Mouse (Mus musculus): ENCODE results near the gene Gm3327. TPM values are rescaled to one million over a fixed set of nuclear protein-coding genes. Genes with fewer than 3 reads are reported as not detected.
"Not testable (repeated sequence)": the region's sequence is repeated elsewhere in the genome, so short reads cannot be mapped to it uniquely, and the experiment has no call there.

Gm3327 gene
- polyA plus RNA-seq (2015; fragmentation: Nextera tagmentation; extraction: Ambion mirVana): not detected in 2 replicates

DNA sequence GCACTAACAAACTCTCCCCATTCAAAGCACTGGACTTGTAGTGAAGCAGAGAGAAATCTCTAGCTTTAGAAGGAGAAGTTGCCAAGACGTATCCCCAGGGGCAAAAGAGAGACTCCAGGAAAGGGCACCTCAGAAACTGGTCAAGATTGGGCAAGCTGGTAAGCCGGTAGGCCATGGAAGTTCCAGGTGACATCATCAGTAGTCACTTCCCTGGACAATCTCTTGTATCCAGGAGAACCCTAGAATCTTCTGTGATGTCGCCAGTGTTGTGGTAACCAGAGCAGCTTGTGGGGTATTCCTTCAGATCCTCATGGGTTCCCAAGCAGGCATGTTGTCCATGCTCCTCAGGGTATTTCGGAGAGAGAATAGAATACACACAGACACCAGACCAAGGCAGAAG lies at the start of gene Gm3327:
TSS of gene Gm3327 (plus strand) at position 301 of the 400 bp plus-strand sequence.
- ATAC-seq; H3K4me3 ChIP-seq (ENCODE audit: low read length); H3K27me3 ChIP-seq (replicated peaks; ENCODE audit: control insufficient read depth, insufficient read depth, low read length); H3K4me1 ChIP-seq (ENCODE audit: control insufficient read depth, insufficient read depth, low read depth, low read length); H3K4me2 ChIP-seq (ENCODE audit: low read length); H3K36me3 ChIP-seq (ENCODE audit: control insufficient read depth, insufficient read depth, low read length); H3K9me3 ChIP-seq (ENCODE audit: control insufficient read depth, low read length); H3K9ac ChIP-seq (ENCODE audit: low read depth, low read length); H3K27ac ChIP-seq (ENCODE audit: low read depth, low read length): not testable (repeated sequence)
- 92% methylated on average over 3 of the region's 4 CpGs for WGBS

DNA sequence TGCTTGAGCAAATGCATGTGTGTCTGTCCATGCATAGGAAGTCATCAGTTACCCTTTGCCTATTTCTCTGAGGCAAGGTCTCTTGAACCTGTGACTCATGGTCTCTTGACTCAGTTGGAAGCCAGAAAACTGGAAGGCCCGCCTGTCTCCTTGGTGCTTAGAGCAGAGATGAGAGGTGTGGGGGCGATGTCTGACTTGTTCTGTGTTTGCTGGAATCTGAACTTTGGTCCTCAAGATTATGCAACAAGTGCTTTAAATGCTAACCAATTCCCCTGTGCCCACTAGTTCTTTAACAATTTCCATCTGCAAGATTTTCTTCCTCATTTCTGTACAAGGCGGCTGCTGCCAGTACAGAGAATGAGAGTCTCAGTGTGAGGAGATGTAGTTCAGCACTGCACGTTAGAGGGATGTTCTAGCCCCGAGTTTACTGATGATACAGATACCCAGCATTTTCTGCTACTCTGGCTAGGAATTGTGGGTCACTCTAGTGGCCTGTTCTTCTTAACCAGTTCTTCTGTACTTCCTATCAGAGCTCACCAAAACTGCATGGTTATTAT lies 45.8 kb upstream of the Gm3327 start:
- not testable (repeated sequence) for H3K4me3 ChIP-seq (ENCODE audit: low read length); H3K9me3 ChIP-seq (ENCODE audit: control insufficient read depth, low read length); H3K36me3 ChIP-seq (ENCODE audit: control insufficient read depth, insufficient read depth, low read length); H3K9ac ChIP-seq (ENCODE audit: low read depth, low read length); ATAC-seq; H3K27ac ChIP-seq (ENCODE audit: low read depth, low read length); H3K4me1 ChIP-seq (ENCODE audit: control insufficient read depth, insufficient read depth, low read depth, low read length); H3K27me3 ChIP-seq (replicated peaks; ENCODE audit: control insufficient read depth, insufficient read depth, low read length); H3K4me2 ChIP-seq (ENCODE audit: low read length)
- 80% methylated on average over 4 of the region's 5 CpGs for WGBS

DNA sequence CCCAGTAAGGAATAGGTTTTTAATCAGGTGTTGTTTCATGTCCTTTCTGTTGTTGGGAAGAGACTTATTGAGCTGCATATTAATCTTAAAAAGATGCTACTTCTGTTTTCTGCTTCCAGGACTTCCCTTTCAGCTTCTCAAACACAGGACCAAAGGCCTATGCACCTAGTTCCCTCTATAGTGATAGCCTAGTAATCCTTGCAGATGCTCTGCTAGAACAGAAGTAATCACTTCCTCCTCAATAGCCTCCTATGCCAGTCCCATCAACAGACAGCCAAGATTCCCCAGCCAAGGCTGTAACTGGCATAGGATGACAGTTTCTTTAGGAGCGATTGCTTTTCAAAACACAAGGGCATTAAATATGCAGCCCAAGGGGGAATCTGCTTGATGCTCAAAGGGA lies 37.1 kb upstream of the Gm3327 start:
- ATAC-seq; H3K9me3 ChIP-seq (ENCODE audit: control insufficient read depth, low read length); H3K4me3 ChIP-seq (ENCODE audit: low read length); H3K27ac ChIP-seq (ENCODE audit: low read depth, low read length); H3K4me1 ChIP-seq (ENCODE audit: control insufficient read depth, insufficient read depth, low read depth, low read length); H3K4me2 ChIP-seq (ENCODE audit: low read length); H3K27me3 ChIP-seq (replicated peaks; ENCODE audit: control insufficient read depth, insufficient read depth, low read length); H3K9ac ChIP-seq (ENCODE audit: low read depth, low read length); H3K36me3 ChIP-seq (ENCODE audit: control insufficient read depth, insufficient read depth, low read length): not testable (repeated sequence)
- WGBS: 89% methylated on average over 1 of the region's 1 CpGs

DNA sequence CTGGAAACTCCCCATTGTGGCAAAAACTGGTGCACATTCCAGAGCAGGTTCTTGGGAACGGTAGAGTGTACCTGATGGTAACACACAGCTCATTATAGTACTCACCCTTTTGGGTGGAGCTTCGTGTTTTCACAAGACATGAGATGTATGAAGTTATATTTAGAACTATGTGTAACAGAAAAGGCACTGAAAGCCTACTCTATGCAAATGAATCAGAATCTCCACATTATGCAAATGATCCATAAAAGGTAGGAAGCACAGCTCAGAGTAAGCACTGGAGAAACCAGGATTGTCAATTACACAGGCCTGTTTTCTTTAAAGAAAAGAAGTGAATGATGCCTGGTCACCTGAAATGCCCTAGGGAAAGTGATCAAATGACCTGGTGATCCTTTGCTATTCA lies 36.1 kb upstream of the Gm3327 start:
- H3K9me3 ChIP-seq (ENCODE audit: control insufficient read depth, low read length); H3K4me2 ChIP-seq (ENCODE audit: low read length); H3K27me3 ChIP-seq (replicated peaks; ENCODE audit: control insufficient read depth, insufficient read depth, low read length); H3K4me3 ChIP-seq (ENCODE audit: low read length); H3K4me1 ChIP-seq (ENCODE audit: control insufficient read depth, insufficient read depth, low read depth, low read length); H3K27ac ChIP-seq (ENCODE audit: low read depth, low read length); H3K9ac ChIP-seq (ENCODE audit: low read depth, low read length); H3K36me3 ChIP-seq (ENCODE audit: control insufficient read depth, insufficient read depth, low read length); ATAC-seq: not testable (repeated sequence)
- WGBS: 88% methylated on average over 2 of the region's 2 CpGs

DNA sequence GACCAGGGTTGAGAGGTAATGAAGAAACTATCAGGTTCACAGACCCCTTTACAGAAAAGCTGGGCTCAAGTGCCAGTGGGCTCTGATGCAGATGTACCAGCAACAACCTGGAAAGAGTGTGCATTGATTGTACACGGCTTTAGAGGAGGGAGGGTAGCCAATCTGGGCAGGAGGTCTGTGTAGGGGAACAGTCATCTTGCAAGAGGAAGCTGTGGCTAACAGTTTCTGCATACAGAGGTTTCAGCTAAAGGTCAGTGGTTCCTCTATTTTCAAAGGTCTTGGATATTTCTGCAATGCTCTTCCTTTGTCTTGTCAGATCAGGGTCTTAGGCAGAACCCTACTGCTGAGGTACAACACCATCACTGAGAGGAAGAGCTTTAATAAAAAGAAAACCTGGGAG lies 32.1 kb upstream of the Gm3327 start:
- not testable (repeated sequence) for H3K9ac ChIP-seq (ENCODE audit: low read depth, low read length); H3K4me2 ChIP-seq (ENCODE audit: low read length); H3K36me3 ChIP-seq (ENCODE audit: control insufficient read depth, insufficient read depth, low read length); H3K27me3 ChIP-seq (replicated peaks; ENCODE audit: control insufficient read depth, insufficient read depth, low read length); H3K27ac ChIP-seq (ENCODE audit: low read depth, low read length); H3K9me3 ChIP-seq (ENCODE audit: control insufficient read depth, low read length); H3K4me1 ChIP-seq (ENCODE audit: control insufficient read depth, insufficient read depth, low read depth, low read length); H3K4me3 ChIP-seq (ENCODE audit: low read length); ATAC-seq
- 58% methylated on average over 1 of the region's 1 CpGs for WGBS

- WGBS: 76% methylated on average over 5 of the region's 5 CpGs
- not testable (repeated sequence) for H3K4me3 ChIP-seq (ENCODE audit: low read length); H3K27ac ChIP-seq (ENCODE audit: low read depth, low read length); H3K4me1 ChIP-seq (ENCODE audit: control insufficient read depth, insufficient read depth, low read depth, low read length); H3K9ac ChIP-seq (ENCODE audit: low read depth, low read length); H3K4me2 ChIP-seq (ENCODE audit: low read length); H3K9me3 ChIP-seq (ENCODE audit: control insufficient read depth, low read length); ATAC-seq; H3K27me3 ChIP-seq (replicated peaks; ENCODE audit: control insufficient read depth, insufficient read depth, low read length); H3K36me3 ChIP-seq (ENCODE audit: control insufficient read depth, insufficient read depth, low read length)
These were observed 29.2 kb upstream of the Gm3327 start for GRCm38 (mm10) chr14:44094445-44094844.

GRCm38 (mm10) chr14:44100030-44100429 lies 23.6 kb upstream of the Gm3327 start:
- not testable (repeated sequence) for ATAC-seq; H3K36me3 ChIP-seq (ENCODE audit: control insufficient read depth, insufficient read depth, low read length); H3K4me2 ChIP-seq (ENCODE audit: low read length); H3K4me3 ChIP-seq (ENCODE audit: low read length); H3K27ac ChIP-seq (ENCODE audit: low read depth, low read length); H3K9me3 ChIP-seq (ENCODE audit: control insufficient read depth, low read length); H3K9ac ChIP-seq (ENCODE audit: low read depth, low read length); H3K4me1 ChIP-seq (ENCODE audit: control insufficient read depth, insufficient read depth, low read depth, low read length); H3K27me3 ChIP-seq (replicated peaks; ENCODE audit: control insufficient read depth, insufficient read depth, low read length)
- WGBS: no CpG with 5 or more reads among the region's 1 CpGs

GRCm38 (mm10) chr14:44102354-44102753 lies 21.3 kb upstream of the Gm3327 start, which contains the start of gene Ear2:
TSS of gene Ear2 (plus strand) at chr14:44102654.
- not testable (repeated sequence) for H3K9me3 ChIP-seq (ENCODE audit: control insufficient read depth, low read length); H3K9ac ChIP-seq (ENCODE audit: low read depth, low read length); H3K36me3 ChIP-seq (ENCODE audit: control insufficient read depth, insufficient read depth, low read length); H3K4me1 ChIP-seq (ENCODE audit: control insufficient read depth, insufficient read depth, low read depth, low read length); H3K27ac ChIP-seq (ENCODE audit: low read depth, low read length); ATAC-seq; H3K4me2 ChIP-seq (ENCODE audit: low read length); H3K27me3 ChIP-seq (replicated peaks; ENCODE audit: control insufficient read depth, insufficient read depth, low read length); H3K4me3 ChIP-seq (ENCODE audit: low read length)
- 84% methylated on average over 2 of the region's 2 CpGs for WGBS

DNA sequence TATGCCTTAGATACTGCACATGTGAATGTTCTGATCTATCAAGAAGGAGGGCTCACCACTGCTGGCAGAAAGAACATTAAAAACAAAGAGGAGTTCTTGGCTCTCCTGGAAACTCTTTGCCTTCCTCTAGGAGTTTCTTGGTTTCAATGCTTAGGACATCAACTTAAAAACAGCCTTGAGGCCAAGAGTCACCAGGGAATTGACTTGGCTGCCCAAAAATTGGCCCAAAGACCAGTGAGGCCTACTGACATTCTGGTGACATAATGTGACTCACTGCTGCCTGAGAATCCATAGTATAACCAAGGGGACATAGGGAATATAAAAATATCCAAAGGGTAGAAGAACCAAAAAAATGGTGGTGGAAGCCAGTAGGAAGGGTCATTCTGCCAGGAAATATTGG lies 12.7 kb upstream of the Gm3327 start:
- Histone ChIP-seq H3K9ac (ENCODE audit: low read depth, low read length) (no peak overlapping the region), H3K4me2 (ENCODE audit: low read length) (no peak overlapping the region), H3K27ac (ENCODE audit: low read depth, low read length) (no peak overlapping the region), H3K27me3 (replicated peaks; ENCODE audit: control insufficient read depth, insufficient read depth, low read length) (no peaks in the 10 kb centered on the region), H3K36me3 (ENCODE audit: control insufficient read depth, insufficient read depth, low read length) (no peaks in the 10 kb centered on the region), H3K4me3 (ENCODE audit: low read length) (no peak overlapping the region), H3K4me1 (ENCODE audit: control insufficient read depth, insufficient read depth, low read depth, low read length) (no peaks in the 10 kb centered on the region), H3K9me3 (ENCODE audit: control insufficient read depth, low read length) (no peaks in the 10 kb centered on the region)
- ATAC-seq: no peak
